Mouse (Mus musculus): ENCODE data around the gene Pkdcc.

DNA sequence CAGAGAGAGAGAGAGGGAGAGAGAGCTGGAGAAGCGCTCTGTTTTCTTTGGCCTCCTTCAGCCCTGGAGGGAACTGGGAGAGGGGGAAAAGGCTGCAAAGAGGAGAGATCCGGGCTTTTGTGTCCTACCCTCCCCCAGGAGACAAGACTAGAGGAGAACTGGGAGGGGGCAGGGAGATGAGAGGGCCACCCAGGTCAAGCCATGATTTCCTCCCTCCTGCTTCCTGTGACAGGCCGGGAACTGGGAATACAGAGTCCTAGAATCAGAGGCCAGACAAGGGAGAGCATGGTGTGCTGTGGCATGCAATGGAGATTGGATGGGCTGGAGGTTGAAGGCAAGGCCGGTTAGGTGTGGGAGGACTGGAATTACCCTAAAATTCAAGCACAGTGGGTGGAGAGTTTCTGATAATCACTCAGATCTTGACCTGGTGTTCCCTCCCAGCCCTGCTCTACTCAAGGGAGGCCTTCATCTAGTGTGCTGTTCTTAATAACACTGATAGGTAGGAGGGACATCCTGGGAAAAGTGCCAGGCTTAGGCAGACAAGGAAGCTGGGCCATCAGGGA is 17.6 kb upstream of the Pkdcc start:
- no peak for TF ChIP-seq GATA1 (IDR thresholded peaks at IDR 0.05; ENCODE audit: low read length)
- TF ChIP-seq TAL1 (IDR thresholded peaks at IDR 0.05; ENCODE audit: low read length): no peak

Measured in erythroblast, embryonic 14.5 days (primary cell).